Mouse (Mus musculus) megakaryocyte, embryonic 14.5 days (primary cell): ENCODE measurements around the gene Gp5.

ENCODE experiments used
- FLI1 ChIP-seq: IDR thresholded peaks from 2 replicates; pipeline ENCODE4 v1.6.1; 2012; ENCODE audit warnings: low read length, inconsistent platforms, mixed read lengths
- GATA1 ChIP-seq: IDR thresholded peaks from 3 replicates; pipeline ENCODE4 v1.6.1; 2012; ENCODE audit warnings: mixed read lengths, low read length, inconsistent platforms, borderline replicate concordance

DNA sequence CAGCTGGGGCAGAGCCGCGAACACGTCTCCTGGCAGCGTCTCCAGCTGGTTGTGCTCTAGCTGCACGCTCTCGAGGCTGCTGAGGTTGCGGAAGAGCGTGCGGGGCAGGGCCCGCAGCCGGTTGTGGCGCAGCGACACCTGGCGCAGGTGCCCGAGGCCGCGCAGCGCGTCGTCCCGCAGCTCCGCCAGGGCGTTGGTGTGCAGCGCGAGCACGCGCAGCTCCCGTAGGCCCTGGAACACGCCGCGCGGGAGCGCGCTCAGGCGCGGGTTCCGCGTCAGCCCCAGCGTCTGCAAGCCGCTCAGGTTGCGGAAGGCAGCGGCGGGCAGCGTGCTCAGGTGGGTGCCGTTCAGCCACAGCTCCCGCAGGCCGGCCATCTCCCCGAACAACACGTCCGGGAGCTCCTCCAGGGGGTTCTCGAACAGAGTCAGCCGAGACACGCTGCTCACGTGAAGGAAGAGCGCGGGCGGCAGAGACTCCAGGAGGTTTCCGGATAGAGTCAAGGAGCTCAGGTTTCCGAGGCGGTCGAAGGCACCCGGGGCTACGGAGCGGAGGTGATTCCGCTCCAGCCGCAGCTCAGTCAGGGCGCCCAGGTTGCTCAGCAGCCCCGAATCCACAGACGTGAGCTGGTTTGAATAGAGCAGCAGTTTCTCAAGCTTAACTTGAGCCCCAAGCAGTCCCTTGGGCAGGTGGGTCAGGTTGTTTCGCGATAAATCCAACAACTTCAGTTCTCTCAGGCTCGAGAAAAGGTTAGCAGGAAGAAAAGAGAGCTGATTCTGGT, 1.8 kb downstream of the Gp5 start:
- no peak for TF ChIP-seq GATA1
- TF ChIP-seq FLI1: no peak
